Mouse (Mus musculus): Measurements from ENCODE around the gene 4930470P17Rik.

GRCm38 (mm10) chr2:170578588-170578987 lies 23.2 kb downstream of the 4930470P17Rik start:
- TF ChIP-seq CTCF (IDR thresholded peaks at IDR 0.05; ENCODE audit: low read depth, low read length) (no peak), POLR2A (IDR thresholded peaks at IDR 0.05; ENCODE audit: insufficient read depth, low read length) (no peak), EP300 (IDR thresholded peaks at IDR 0.05; ENCODE audit: insufficient read depth, low read depth, low read length) (no peak)

Data from ES-Bruce4 (cell line).